Mouse (Mus musculus): ENCODE measurements around the gene Nipal4. TPM values are rescaled to one million over a fixed set of nuclear protein-coding genes. Genes with fewer than 3 reads are reported as not detected.
A peak's percentile ranks its signal among the peaks of the same experiment; 100 is the strongest.

Nipal4 gene
- polyA plus RNA-seq, 1 experiment from 2014 or later: 1.4 TPM

GRCm38 (mm10) chr11:46127621-46128547 is 38.4 kb downstream of the Nipal4 start:
- Histone ChIP-seq H3K36me3 (ENCODE audit: insufficient read depth, low read length) (peaks cover 20% of the 10 kb centered on the region), H3K27me3 (ENCODE audit: insufficient read depth, low read length) (no peaks in the 10 kb centered on the region), H3K9ac (replicated peaks; ENCODE audit: low read length) (no peak overlapping the region), H3K4me1 (ENCODE audit: insufficient read depth, low read length) (peaks cover 2% of the 10 kb centered on the region; the same call in 1 of the 2 replicates), H3K9me3 (ENCODE audit: low read length) (no peaks in the 10 kb centered on the region), H3K4me2 (replicated peaks; ENCODE audit: low read depth, low read length) (no peak overlapping the region), H3K4me3 (ENCODE audit: low read length) (no peak overlapping the region), H3K27ac (ENCODE audit: low read length) (no peak overlapping the region; the same call in 1 of the 2 replicates)
- peak; percentile 76 for ATAC-seq (ENCODE audit: low FRiP score, low TSS enrichment)
- 67% methylated on average over 15 of the region's 15 CpGs for WGBS

- Histone ChIP-seq H3K9ac (replicated peaks; ENCODE audit: low read length) (no peak overlapping the region), H3K27ac (ENCODE audit: low read length) (no peak overlapping the region), H3K4me1 (ENCODE audit: insufficient read depth, low read length) (peaks cover 2% of the 10 kb centered on the region; the same call in 1 of the 2 replicates), H3K9me3 (ENCODE audit: low read length) (no peaks in the 10 kb centered on the region), H3K27me3 (ENCODE audit: insufficient read depth, low read length) (no peaks in the 10 kb centered on the region), H3K4me2 (replicated peaks; ENCODE audit: low read depth, low read length) (no peak overlapping the region), H3K4me3 (ENCODE audit: low read length) (no peak overlapping the region), H3K36me3 (ENCODE audit: insufficient read depth, low read length) (peaks cover 23% of the 10 kb centered on the region)
- ATAC-seq (ENCODE audit: low FRiP score, low TSS enrichment): no peak
- WGBS: 88% methylated on average over 11 of the region's 11 CpGs
Measured at GRCm38 (mm10) chr11:46126827-46127410, 39.4 kb downstream of the Nipal4 start.

- ATAC-seq (ENCODE audit: low FRiP score, low TSS enrichment): no peak
Measured at GRCm38 (mm10) chr11:46126317-46126716, 40.0 kb downstream of the Nipal4 start.

GRCm38 (mm10) chr11:46125835-46126229 is 40.5 kb downstream of the Nipal4 start:
- no peak overlapping the region for H3K4me3 ChIP-seq (ENCODE audit: low read length)
- H3K27ac ChIP-seq (ENCODE audit: low read length): no peak overlapping the region
- peaks cover 32% of the 10 kb centered on the region for H3K36me3 ChIP-seq (ENCODE audit: insufficient read depth, low read length)
- H3K9me3 ChIP-seq (ENCODE audit: low read length): no peaks in the 10 kb centered on the region
- H3K27me3 ChIP-seq (ENCODE audit: insufficient read depth, low read length): no peaks in the 10 kb centered on the region
- WGBS: 91% methylated on average over 7 of the region's 7 CpGs
- no peak overlapping the region for H3K9ac ChIP-seq (replicated peaks; ENCODE audit: low read length)
- H3K4me2 ChIP-seq (replicated peaks; ENCODE audit: low read depth, low read length): no peak overlapping the region
- no peak for ATAC-seq (ENCODE audit: low FRiP score, low TSS enrichment)
- H3K4me1 ChIP-seq (ENCODE audit: insufficient read depth, low read length): peaks cover 2% of the 10 kb centered on the region; the same call in 1 of the 2 replicates

More at GRCm38 (mm10) chr11:46126317-46126716, 40.0 kb downstream of the Nipal4 start:
- no peaks in the 10 kb centered on the region for H3K9me3 ChIP-seq (ENCODE audit: low read length)
- no peak overlapping the region for H3K27ac ChIP-seq (ENCODE audit: low read length)
- no peak overlapping the region for H3K4me3 ChIP-seq (ENCODE audit: low read length)
- peaks cover 28% of the 10 kb centered on the region for H3K36me3 ChIP-seq (ENCODE audit: insufficient read depth, low read length)
- H3K4me2 ChIP-seq (replicated peaks; ENCODE audit: low read depth, low read length): no peak overlapping the region
- H3K27me3 ChIP-seq (ENCODE audit: insufficient read depth, low read length): no peaks in the 10 kb centered on the region
- H3K4me1 ChIP-seq (ENCODE audit: insufficient read depth, low read length): peaks cover 2% of the 10 kb centered on the region; the same call in 1 of the 2 replicates
- H3K9ac ChIP-seq (replicated peaks; ENCODE audit: low read length): no peak overlapping the region
- WGBS: 90% methylated on average over 7 of the region's 7 CpGs

GRCm38 (mm10) chr11:46125093-46125834 is 41.0 kb downstream of the Nipal4 start:
- Histone ChIP-seq H3K27me3 (ENCODE audit: insufficient read depth, low read length) (no peaks in the 10 kb centered on the region), H3K27ac (ENCODE audit: low read length) (no peak overlapping the region), H3K9ac (replicated peaks; ENCODE audit: low read length) (no peak overlapping the region), H3K4me1 (ENCODE audit: insufficient read depth, low read length) (peaks cover 2% of the 10 kb centered on the region; the same call in 1 of the 2 replicates), H3K36me3 (ENCODE audit: insufficient read depth, low read length) (peaks cover 32% of the 10 kb centered on the region), H3K4me3 (ENCODE audit: low read length) (no peak overlapping the region), H3K9me3 (ENCODE audit: low read length) (no peaks in the 10 kb centered on the region), H3K4me2 (replicated peaks; ENCODE audit: low read depth, low read length) (no peak overlapping the region)
- no peak for ATAC-seq (ENCODE audit: low FRiP score, low TSS enrichment)
- WGBS: 89% methylated on average over 12 of the region's 12 CpGs

GRCm38 (mm10) chr11:46123328-46123866 is 42.9 kb downstream of the Nipal4 start:
- Histone ChIP-seq H3K27ac (ENCODE audit: low read length) (no peak overlapping the region), H3K27me3 (ENCODE audit: insufficient read depth, low read length) (no peaks in the 10 kb centered on the region), H3K36me3 (ENCODE audit: insufficient read depth, low read length) (peaks cover 30% of the 10 kb centered on the region), H3K4me1 (ENCODE audit: insufficient read depth, low read length) (peaks cover 6% of the 10 kb centered on the region; the same call in 1 of the 2 replicates), H3K4me3 (ENCODE audit: low read length) (no peak overlapping the region), H3K9me3 (ENCODE audit: low read length) (no peaks in the 10 kb centered on the region), H3K9ac (replicated peaks; ENCODE audit: low read length) (no peak overlapping the region), H3K4me2 (replicated peaks; ENCODE audit: low read depth, low read length) (no peak overlapping the region)
- WGBS: 93% methylated on average over 8 of the region's 8 CpGs
- ATAC-seq (ENCODE audit: low FRiP score, low TSS enrichment): no peak

- Histone ChIP-seq H3K4me3 (ENCODE audit: low read length) (no peak overlapping the region), H3K27me3 (ENCODE audit: insufficient read depth, low read length) (no peaks in the 10 kb centered on the region), H3K4me2 (replicated peaks; ENCODE audit: low read depth, low read length) (no peak overlapping the region), H3K36me3 (ENCODE audit: insufficient read depth, low read length) (peaks cover 29% of the 10 kb centered on the region), H3K4me1 (ENCODE audit: insufficient read depth, low read length) (peaks cover 6% of the 10 kb centered on the region; the same call in 1 of the 2 replicates), H3K9me3 (ENCODE audit: low read length) (no peaks in the 10 kb centered on the region), H3K27ac (ENCODE audit: low read length) (no peak overlapping the region), H3K9ac (replicated peaks; ENCODE audit: low read length) (no peak overlapping the region)
- WGBS: 81% methylated on average over 4 of the region's 4 CpGs
- no peak for ATAC-seq (ENCODE audit: low FRiP score, low TSS enrichment)
Measured at GRCm38 (mm10) chr11:46122875-46123274, 43.4 kb downstream of the Nipal4 start.

GRCm38 (mm10) chr11:46121666-46122065 is 44.6 kb downstream of the Nipal4 start:
- Histone ChIP-seq H3K27me3 (ENCODE audit: insufficient read depth, low read length) (no peaks in the 10 kb centered on the region), H3K36me3 (ENCODE audit: insufficient read depth, low read length) (peaks cover 29% of the 10 kb centered on the region), H3K4me2 (replicated peaks; ENCODE audit: low read depth, low read length) (no peak overlapping the region), H3K9me3 (ENCODE audit: low read length) (no peaks in the 10 kb centered on the region), H3K27ac (ENCODE audit: low read length) (no peak overlapping the region), H3K4me3 (ENCODE audit: low read length) (no peak overlapping the region), H3K9ac (replicated peaks; ENCODE audit: low read length) (no peak overlapping the region), H3K4me1 (ENCODE audit: insufficient read depth, low read length) (0 out of 2 replicates have a peak, but pooled peaks cover 3% of the 10 kb centered on the region)
- WGBS: 83% methylated on average over 4 of the region's 4 CpGs
- ATAC-seq (ENCODE audit: low FRiP score, low TSS enrichment): no peak

GRCm38 (mm10) chr11:46120084-46120483 is 46.2 kb downstream of the Nipal4 start:
- Histone ChIP-seq H3K9me3 (ENCODE audit: low read length) (no peaks in the 10 kb centered on the region), H3K27ac (ENCODE audit: low read length) (0 out of 2 replicates have a peak overlapping the region, but pooled peaks have one; percentile 21), H3K4me1 (ENCODE audit: insufficient read depth, low read length) (peaks cover 17% of the 10 kb centered on the region; the same call in 1 of the 2 replicates), H3K27me3 (ENCODE audit: insufficient read depth, low read length) (no peaks in the 10 kb centered on the region), H3K9ac (replicated peaks; ENCODE audit: low read length) (no peak overlapping the region), H3K4me3 (ENCODE audit: low read length) (no peak overlapping the region), H3K4me2 (replicated peaks; ENCODE audit: low read depth, low read length) (no peak overlapping the region), H3K36me3 (ENCODE audit: insufficient read depth, low read length) (peaks cover 29% of the 10 kb centered on the region)
- ATAC-seq (ENCODE audit: low FRiP score, low TSS enrichment): no peak
- WGBS: 79% methylated on average over 10 of the region's 10 CpGs
